Mouse (Mus musculus) stomach, postnatal 0 days (tissue): ENCODE data around the gene Gm17606. TPM values are rescaled to one million over a fixed set of nuclear protein-coding genes. Genes with fewer than 3 reads are reported as not detected.

Experiments
- ATAC-seq: fragments of 200-750 bp; cut with Nextera tagmentation; 2 replicates; pipeline ENCODE4 v1.8.0; 2017; ENCODE audit not compliant: low FRiP score, low TSS enrichment
- DNase-seq: peaks from one replicate; pipeline ENCODE4 v3.0.0-alpha.2; 2016; ENCODE audit warnings: low spot score
- H3K27ac ChIP-seq: fragments of 300-500 bp; sonication (generic); replicated peaks from 2 replicates; pipeline ENCODE4 v1.5.1; 2014; ENCODE audit warnings: mild to moderate bottlenecking, control low read depth
- H3K27me3 ChIP-seq: fragments of 300-500 bp; sonication (generic); 2 replicates; pipeline ENCODE4 v1.6.1; 2014; ENCODE audit warnings: low read length; ENCODE audit not compliant: control insufficient read depth, insufficient read depth
- H3K36me3 ChIP-seq: fragments of 300-500 bp; sonication (generic); 2 replicates; pipeline ENCODE4 v1.6.1; 2014; ENCODE audit warnings: low read length, mixed read lengths; ENCODE audit not compliant: control insufficient read depth, insufficient read depth
- H3K4me1 ChIP-seq: fragments of 300-500 bp; sonication (generic); replicated peaks from 2 replicates; pipeline ENCODE4 v1.6.1; 2014; ENCODE audit warnings: antibody characterized with exemption; ENCODE audit not compliant: control insufficient read depth, insufficient read depth
- H3K4me2 ChIP-seq: fragments of 300-500 bp; sonication (generic); replicated peaks from 2 replicates; pipeline ENCODE4 v1.6.1; 2014; ENCODE audit warnings: low read depth, mild to moderate bottlenecking, control low read depth, moderate library complexity
- H3K4me3 ChIP-seq: fragments of 300-500 bp; sonication (generic); 2 replicates; pipeline ENCODE4 v1.5.1; 2014; ENCODE audit warnings: low read depth, low read length, control low read depth
- H3K9ac ChIP-seq: fragments of 300-500 bp; sonication (generic); 2 replicates; pipeline ENCODE4 v1.6.1; 2014; ENCODE audit warnings: mild to moderate bottlenecking, low read length, control low read depth, mixed read lengths
- H3K9me3 ChIP-seq: fragments of 300-500 bp; sonication (generic); 2 replicates; pipeline ENCODE4 v1.6.1; 2016; ENCODE audit warnings: low read length; ENCODE audit not compliant: control insufficient read depth
- CTCF ChIP-seq: IDR thresholded peaks from 2 replicates; pipeline ENCODE4 v1.5.1; 2016; ENCODE audit warnings: antibody characterized with exemption, low read depth, mild to moderate bottlenecking, moderate library complexity
- EP300 ChIP-seq: optimal IDR thresholded peaks from 2 replicates; pipeline ENCODE3; 2016; ENCODE audit warnings: antibody characterized with exemption
- whole genome bisulfite sequencing: fragments of 180-500 bp; shearing (Covaris S2); extraction: QIAGEN DNeasy Blood & Tissue Kit; methylation state at CpG from one replicate; pipeline ENCODE4 v1.1.7; 2014; 5-methylcytosine and 5-hydroxymethylcytosine counted together
- polyA plus RNA-seq: library from polyadenylated mRNA; unstranded; fragments of >200 nt; fragmentation: Nextera tagmentation; extraction: Ambion mirVana; gene quantifications from 2 replicates; pipeline ENCODE4 v1.2.1, GENCODE M21; 2015

The Gm17606 gene
- polyA plus RNA-seq, 1 experiment from 2014 or later = not detected

GRCm38 (mm10) chr14:54630583-54631239 is 10.0 kb upstream of the Gm17606 start:
- no peaks in the 10 kb centered on the region for H3K4me1 ChIP-seq
- DNase-seq = no peak
- no peak overlapping the region for H3K9ac ChIP-seq
- 0 out of 2 replicates have a peak, but pooled peaks cover 8% of the 10 kb centered on the region for H3K36me3 ChIP-seq
- no peak overlapping the region for H3K27ac ChIP-seq
- no peaks in the 10 kb centered on the region for H3K27me3 ChIP-seq
- no peak for ATAC-seq
- H3K4me3 ChIP-seq = no peak overlapping the region
- TF ChIP-seq EP300 = no peak
- TF ChIP-seq CTCF = no peak
- H3K4me2 ChIP-seq = no peak overlapping the region
- 84% methylated on average over 11 of the region's 11 CpGs for WGBS
- no peaks in the 10 kb centered on the region for H3K9me3 ChIP-seq

GRCm38 (mm10) chr14:54631240-54631599 is 9.5 kb upstream of the Gm17606 start:
- Histone ChIP-seq H3K36me3 (0 out of 2 replicates have a peak, but pooled peaks cover 8% of the 10 kb centered on the region), H3K4me1 (no peaks in the 10 kb centered on the region), H3K27me3 (no peaks in the 10 kb centered on the region), H3K4me2 (no peak overlapping the region), H3K4me3 (no peak overlapping the region), H3K9me3 (no peaks in the 10 kb centered on the region), H3K9ac (no peak overlapping the region), H3K27ac (no peak overlapping the region)
- ATAC-seq (no peak), DNase-seq (no peak)
- 63% methylated on average over 4 of the region's 4 CpGs for WGBS
- no peak for TF ChIP-seq EP300
- no peak for TF ChIP-seq CTCF

GRCm38 (mm10) chr14:54632252-54632651 is 8.5 kb upstream of the Gm17606 start:
- Histone ChIP-seq H3K27ac (no peak overlapping the region), H3K4me3 (no peak overlapping the region), H3K9me3 (no peaks in the 10 kb centered on the region), H3K4me1 (no peaks in the 10 kb centered on the region), H3K36me3 (peaks cover 8% of the 10 kb centered on the region; the same call in 1 of the 2 replicates), H3K4me2 (no peak overlapping the region), H3K27me3 (no peaks in the 10 kb centered on the region), H3K9ac (no peak overlapping the region)
- TF ChIP-seq CTCF = no peak
- no peak for TF ChIP-seq EP300
- WGBS = 91% methylated on average over 36 of the region's 37 CpGs
- ATAC-seq (no peak), DNase-seq (no peak)

- ATAC-seq = no peak
- DNase-seq = no peak
- Histone ChIP-seq H3K4me1 (no peaks in the 10 kb centered on the region), H3K4me2 (no peak overlapping the region), H3K4me3 (no peak overlapping the region), H3K27me3 (no peaks in the 10 kb centered on the region), H3K36me3 (peaks cover 8% of the 10 kb centered on the region; the same call in 1 of the 2 replicates), H3K9ac (no peak overlapping the region), H3K9me3 (no peaks in the 10 kb centered on the region), H3K27ac (no peak overlapping the region)
- TF ChIP-seq EP300 (no peak), CTCF (peak; percentile 36)
- WGBS = 89% methylated on average over 4 of the region's 4 CpGs
Measured at GRCm38 (mm10) chr14:54634182-54634581, 6.6 kb upstream of the Gm17606 start.

- WGBS = 52% methylated on average over 8 of the region's 8 CpGs
- Histone ChIP-seq H3K9ac (no peak overlapping the region), H3K27me3 (no peaks in the 10 kb centered on the region), H3K4me1 (no peaks in the 10 kb centered on the region), H3K27ac (no peak overlapping the region), H3K4me3 (no peak overlapping the region), H3K9me3 (no peaks in the 10 kb centered on the region), H3K4me2 (no peak overlapping the region), H3K36me3 (peaks cover 8% of the 10 kb centered on the region; the same call in 1 of the 2 replicates)
- TF ChIP-seq CTCF = peak; percentile 90
- no peak for TF ChIP-seq EP300
- DNase-seq (peak; percentile 57), ATAC-seq (no peak)
Measured at GRCm38 (mm10) chr14:54636954-54637353, 3.8 kb upstream of the Gm17606 start.

- no peak overlapping the region for H3K9ac ChIP-seq
- ATAC-seq = no peak
- no peak overlapping the region for H3K4me3 ChIP-seq
- H3K36me3 ChIP-seq = peaks cover 6% of the 10 kb centered on the region; the same call in 1 of the 2 replicates
- no peak overlapping the region for H3K27ac ChIP-seq
- H3K27me3 ChIP-seq = no peaks in the 10 kb centered on the region
- no peaks in the 10 kb centered on the region for H3K9me3 ChIP-seq
- H3K4me2 ChIP-seq = no peak overlapping the region
- WGBS = 71% methylated on average over 5 of the region's 5 CpGs
- no peak for TF ChIP-seq EP300
- peak; percentile 45 for TF ChIP-seq CTCF
- no peaks in the 10 kb centered on the region for H3K4me1 ChIP-seq
- no peak for DNase-seq
Measured at GRCm38 (mm10) chr14:54638210-54638609, 2.5 kb upstream of the Gm17606 start.
